9 mouse cellular contexts compared by ENCODE assay signal in the genomic region with DNA sequence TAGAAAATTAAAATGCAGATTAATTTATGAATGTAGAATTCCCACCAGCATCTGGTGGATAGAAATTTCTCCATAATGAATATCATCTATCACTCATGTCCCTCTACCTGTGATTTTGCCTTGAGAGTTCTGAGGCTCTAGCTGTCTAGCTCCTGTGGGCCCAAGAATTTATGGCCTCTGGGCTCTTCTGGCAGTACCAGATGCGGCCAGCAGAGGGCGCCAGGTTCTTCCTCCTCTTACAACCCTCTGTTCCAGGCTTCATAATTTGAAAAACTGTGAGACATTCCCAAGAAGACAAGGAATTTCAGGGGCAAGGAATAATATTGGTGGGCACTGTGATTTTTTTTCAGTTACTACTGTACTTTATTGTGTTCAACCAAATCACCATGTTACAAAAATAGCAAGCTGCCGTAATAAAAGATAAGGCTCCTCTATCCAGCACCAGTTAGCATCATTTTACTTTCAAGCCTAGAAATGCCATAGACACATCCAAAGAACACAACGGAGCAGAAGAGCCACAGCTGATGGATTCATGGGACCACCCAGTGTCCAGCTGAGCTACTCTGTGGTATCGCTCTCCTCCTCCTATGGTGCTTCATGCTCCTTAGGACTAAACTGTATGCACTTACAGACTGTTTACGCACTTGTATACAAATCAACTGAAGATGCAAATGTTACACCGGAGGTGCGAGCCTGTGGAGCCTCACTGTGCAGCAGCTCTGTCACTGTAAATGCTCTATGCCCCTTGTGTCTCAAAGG. TPM values are rescaled to one million over a fixed set of nuclear protein-coding genes. Genes with fewer than 3 reads are reported as not detected.
DNase-seq lines count a peak whose midpoint lies in the region; ATAC-seq and TF ChIP-seq lines count a peak whose summit lies in the region.
"Not testable (repeated sequence)": the region's sequence is repeated elsewhere in the genome, so short reads cannot be mapped to it uniquely, and the experiment has no call there.
"Had no signal": no experiment of that assay in that cellular context is flagged by ENCODE, and none has a peak within 500 bp of the region (broad histone marks: within the 10 kb centered on the region; RNA-seq: fewer than 3 reads in every experiment).

No protein-coding gene starts in this region.

- not testable (repeated sequence) for H3K27ac ChIP-seq in forebrain, embryonic 11.5 days (ENCODE audit: low read depth, low read length); heart, embryonic 11.5 days (ENCODE audit: low read depth, low read length); kidney, postnatal 0 days; liver, adult 2 months (replicated peaks; ENCODE audit: insufficient read depth, low read depth, low read length); neural tube, embryonic 12.5 days; testis, adult 2 months (ENCODE audit: control insufficient read depth, insufficient read depth, low read depth, low read length)

- whole genome bisulfite sequencing in forebrain, embryonic 11.5 days, result 63% methylated on average over 8 of the region's 8 CpGs
- WGBS in heart, embryonic 11.5 days (ENCODE audit: insufficient replicate concordance), result 50% methylated on average over 8 of the region's 8 CpGs
- WGBS in kidney, postnatal 0 days, result 56% methylated on average over 8 of the region's 8 CpGs
- 47% methylated on average over 8 of the region's 8 CpGs for WGBS in liver, adult 2 months
- WGBS in neural tube, embryonic 12.5 days, result 61% methylated on average over 8 of the region's 8 CpGs

- peak; percentile 77 for ATAC-seq in forebrain, embryonic 11.5 days (replicated peaks; ENCODE audit: low FRiP score)
- ATAC-seq in heart, embryonic 11.5 days (replicated peaks; ENCODE audit: insufficient number of reproducible peaks, low FRiP score, low TSS enrichment), result peak; percentile 31; the same call in 1 of the 2 replicates
- 0 out of 2 replicates have a peak, but pooled peaks have one; percentile 21 for ATAC-seq in kidney, postnatal 0 days (replicated peaks; ENCODE audit: low FRiP score, low read depth)
- ATAC-seq in neural tube, embryonic 12.5 days (ENCODE audit: low FRiP score, low read depth), result peak; percentile 52; the same call in 1 of the 2 replicates

- H3K4me2 ChIP-seq in forebrain, embryonic 11.5 days (ENCODE audit: low read depth, low read length, severe bottlenecking); heart, embryonic 11.5 days; kidney, postnatal 0 days (ENCODE audit: low read length); neural tube, embryonic 12.5 days (replicated peaks): not testable (repeated sequence)

- H3K4me3 ChIP-seq in E14TG2a.4 (replicated peaks; ENCODE audit: low read length); forebrain, embryonic 11.5 days (ENCODE audit: low read depth, low read length); heart, embryonic 11.5 days (ENCODE audit: low read depth, low read length); kidney, postnatal 0 days (replicated peaks; ENCODE audit: low read depth, low read length); liver, adult 2 months (ENCODE audit: insufficient read depth, low read depth, low read length); neural tube, embryonic 12.5 days: not testable (repeated sequence)
- H3K4me3 ChIP-seq in testis, adult 2 months (ENCODE audit: control insufficient read depth, low read depth, low read length), result peak overlapping the region; percentile 80; the same call in 1 of the 2 replicates

- peaks cover 28% of the 10 kb centered on the region for H3K27me3 ChIP-seq in E14TG2a.4 (ENCODE audit: insufficient read depth, low read length)
- H3K27me3 ChIP-seq in forebrain, embryonic 11.5 days (ENCODE audit: control insufficient read depth, insufficient read depth, low read length); heart, embryonic 11.5 days (ENCODE audit: control insufficient read depth, insufficient read depth, low read length); kidney, postnatal 0 days (ENCODE audit: insufficient read depth, low read length); liver, adult 2 months (ENCODE audit: control insufficient read depth, insufficient read depth, low read length); neural tube, embryonic 12.5 days (replicated peaks); testis, adult 2 months (ENCODE audit: control insufficient read depth, insufficient read depth, low read length): not testable (repeated sequence)

- H3K9me3 ChIP-seq in E14TG2a.4 (ENCODE audit: low read length); forebrain, embryonic 11.5 days (ENCODE audit: control insufficient read depth, low read length); heart, embryonic 11.5 days (replicated peaks; ENCODE audit: control insufficient read depth, low read length); kidney, postnatal 0 days (replicated peaks; ENCODE audit: low read length); neural tube, embryonic 12.5 days: not testable (repeated sequence)

- H3K36me3 ChIP-seq in E14TG2a.4 (ENCODE audit: insufficient read depth, low read length); forebrain, embryonic 11.5 days (ENCODE audit: control insufficient read depth, insufficient read depth, low read length); heart, embryonic 11.5 days (ENCODE audit: control insufficient read depth, insufficient read depth, low read length); kidney, postnatal 0 days (ENCODE audit: insufficient read depth, low read length); liver, adult 2 months (ENCODE audit: control insufficient read depth, insufficient read depth, low read length); neural tube, embryonic 12.5 days; testis, adult 2 months (ENCODE audit: control insufficient read depth, insufficient read depth, low read length): not testable (repeated sequence)

- peak; percentile 40 for DNase-seq in c-Kit-positive CD71-positive TER-119-negative erythroid progenitor cells, embryonic 14.5 days (ENCODE audit: low read depth)
- peak; percentile 83 for DNase-seq in forebrain, embryonic 11.5 days (ENCODE audit: low spot score)
- DNase-seq in kidney, postnatal 0 days (ENCODE audit: low spot score), result peak; percentile 71
- DNase-seq in liver, adult 2 months (ENCODE audit: extremely low read depth, low read depth, low spot score), result peak; percentile 24

- TF ChIP-seq CTCF in E14TG2a.4 (conservative IDR thresholded peaks at IDR 0.05; ENCODE audit: low read length), result peak; percentile 98
- TF ChIP-seq CTCF in kidney, postnatal 0 days (IDR thresholded peaks at IDR 0.05; ENCODE audit: low read depth), result peak; percentile 94
- peak; percentile 89 for TF ChIP-seq CTCF in liver, adult 2 months (IDR thresholded peaks at IDR 0.05; ENCODE audit: low read depth, low read length)
- TF ChIP-seq CTCF in testis, adult 2 months (IDR thresholded peaks at IDR 0.05; ENCODE audit: control insufficient read depth, insufficient read depth, insufficient replicate concordance, low read depth, low read length), result peak; percentile 91

- not testable (repeated sequence) for H3K9ac ChIP-seq in forebrain, embryonic 11.5 days (ENCODE audit: low read length); heart, embryonic 11.5 days (ENCODE audit: low read depth, low read length); kidney, postnatal 0 days (ENCODE audit: low read depth, low read length); liver, adult 2 months (ENCODE audit: low read depth, low read length); neural tube, embryonic 12.5 days

- not testable (repeated sequence) for TF ChIP-seq POLR2A in liver, adult 2 months (IDR thresholded peaks at IDR 0.05; ENCODE audit: extremely low read depth, insufficient read depth, low read length); testis, adult 2 months (IDR thresholded peaks at IDR 0.05; ENCODE audit: control insufficient read depth, low read depth, low read length)

- H3K4me1 ChIP-seq in E14TG2a.4 (replicated peaks; ENCODE audit: low read depth, low read length), result peaks cover 13% of the 10 kb centered on the region
- not testable (repeated sequence) for H3K4me1 ChIP-seq in forebrain, embryonic 11.5 days (replicated peaks; ENCODE audit: control insufficient read depth, insufficient read depth, low read length); heart, embryonic 11.5 days (ENCODE audit: control insufficient read depth, insufficient read depth, low read length); kidney, postnatal 0 days (replicated peaks; ENCODE audit: insufficient read depth, low read length); liver, adult 2 months (ENCODE audit: control insufficient read depth, insufficient read depth, low read length); neural tube, embryonic 12.5 days; testis, adult 2 months (ENCODE audit: control insufficient read depth, insufficient read depth, low read length)

- not testable (repeated sequence) for H3K79me2 ChIP-seq in liver, adult 2 months (ENCODE audit: control insufficient read depth, insufficient read depth, low read length)

RNA-seq across cellular contexts. Expression of a gene that starts 7.7 kb away (rescaled TPM):
- 0.15 TPM in 1 of 2 replicates, not detected in the other for polyA plus RNA-seq in forebrain, embryonic 11.5 days (2014; fragmentation: Nextera tagmentation; extraction: Ambion mirVana)
- polyA plus RNA-seq in heart, embryonic 11.5 days (2014; fragmentation: Nextera tagmentation; extraction: Ambion mirVana), result not detected in 2 replicates
- 0.05 TPM in 1 of 2 replicates, not detected in the other for polyA plus RNA-seq in kidney, postnatal 0 days (2015; fragmentation: Nextera tagmentation; extraction: Ambion mirVana)
- total RNA-seq in liver, adult 2 months (2014; rRNA removed), result not detected in 2 replicates
- 0.04 TPM in 2 replicates for polyA plus RNA-seq in liver, adult 2 months (2012; rRNA removed)
- 0.08 and 0.15 TPM in 2 replicates for polyA plus RNA-seq in neural tube, embryonic 12.5 days (2016; fragmentation: Nextera tagmentation; extraction: Ambion mirVana)
- 7.9 and 8.3 TPM in 2 replicates for polyA plus RNA-seq in testis, adult 2 months (2012; rRNA removed)

RNA-seq across cellular contexts. Expression of a gene that starts 12.2 kb away (rescaled TPM):
- 45.0 and 47.4 TPM in 2 replicates for polyA plus RNA-seq in forebrain, embryonic 11.5 days (2014; fragmentation: Nextera tagmentation; extraction: Ambion mirVana)
- polyA plus RNA-seq in heart, embryonic 11.5 days (2014; fragmentation: Nextera tagmentation; extraction: Ambion mirVana), result 29.7 and 30.6 TPM in 2 replicates
- 28.0 and 33.2 TPM in 2 replicates for polyA plus RNA-seq in kidney, postnatal 0 days (2015; fragmentation: Nextera tagmentation; extraction: Ambion mirVana)
- 4.5 and 7.7 TPM in 2 replicates for total RNA-seq in liver, adult 2 months (2014; rRNA removed)
- 16.3 and 26.8 TPM in 2 replicates for polyA plus RNA-seq in liver, adult 2 months (2012; rRNA removed)
- polyA plus RNA-seq in neural tube, embryonic 12.5 days (2016; fragmentation: Nextera tagmentation; extraction: Ambion mirVana), result 40.6 and 41.7 TPM in 2 replicates
- 73.7 and 76.9 TPM in 2 replicates for polyA plus RNA-seq in testis, adult 2 months (2012; rRNA removed)

RNA-seq across cellular contexts. Expression of a gene that starts 13.5 kb away (rescaled TPM):
- 0.13 and 0.51 TPM in 2 replicates for polyA plus RNA-seq in forebrain, embryonic 11.5 days (2014; fragmentation: Nextera tagmentation; extraction: Ambion mirVana)
- 0.16 TPM in 1 of 2 replicates, not detected in the other for polyA plus RNA-seq in heart, embryonic 11.5 days (2014; fragmentation: Nextera tagmentation; extraction: Ambion mirVana)
- 0.59 and 0.62 TPM in 2 replicates for polyA plus RNA-seq in kidney, postnatal 0 days (2015; fragmentation: Nextera tagmentation; extraction: Ambion mirVana)
- not detected in 2 replicates for total RNA-seq in liver, adult 2 months (2014; rRNA removed)
- not detected in 2 replicates for polyA plus RNA-seq in liver, adult 2 months (2012; rRNA removed)
- polyA plus RNA-seq in neural tube, embryonic 12.5 days (2016; fragmentation: Nextera tagmentation; extraction: Ambion mirVana), result 0.22 and 0.68 TPM in 2 replicates
- 0.07 and 0.12 TPM in 2 replicates for polyA plus RNA-seq in testis, adult 2 months (2012; rRNA removed)

RNA-seq across cellular contexts. Expression of a gene that starts 37.2 kb away (rescaled TPM):
- polyA plus RNA-seq in forebrain, embryonic 11.5 days (2014; fragmentation: Nextera tagmentation; extraction: Ambion mirVana), result not detected in 2 replicates
- polyA plus RNA-seq in heart, embryonic 11.5 days (2014; fragmentation: Nextera tagmentation; extraction: Ambion mirVana), result not detected in 2 replicates
- polyA plus RNA-seq in kidney, postnatal 0 days (2015; fragmentation: Nextera tagmentation; extraction: Ambion mirVana), result not detected in 2 replicates
- not detected in 2 replicates for total RNA-seq in liver, adult 2 months (2014; rRNA removed)
- polyA plus RNA-seq in liver, adult 2 months (2012; rRNA removed), result 0.07 TPM in 1 of 2 replicates, not detected in the other
- not detected in 2 replicates for polyA plus RNA-seq in neural tube, embryonic 12.5 days (2016; fragmentation: Nextera tagmentation; extraction: Ambion mirVana)
- 188 and 217 TPM in 2 replicates for polyA plus RNA-seq in testis, adult 2 months (2012; rRNA removed)
- polyA plus RNA-seq: midbrain, embryonic 16.5 days had no signal

RNA-seq across cellular contexts. Expression of a gene that starts 44.0 kb away (rescaled TPM):
- not detected in 2 replicates for polyA plus RNA-seq in forebrain, embryonic 11.5 days (2014; fragmentation: Nextera tagmentation; extraction: Ambion mirVana)
- polyA plus RNA-seq in heart, embryonic 11.5 days (2014; fragmentation: Nextera tagmentation; extraction: Ambion mirVana), result not detected in 2 replicates
- polyA plus RNA-seq in kidney, postnatal 0 days (2015; fragmentation: Nextera tagmentation; extraction: Ambion mirVana), result not detected in 2 replicates
- total RNA-seq in liver, adult 2 months (2014; rRNA removed), result not detected in 2 replicates
- polyA plus RNA-seq in liver, adult 2 months (2012; rRNA removed), result not detected in 2 replicates
- not detected in 2 replicates for polyA plus RNA-seq in neural tube, embryonic 12.5 days (2016; fragmentation: Nextera tagmentation; extraction: Ambion mirVana)
- polyA plus RNA-seq in testis, adult 2 months (2012; rRNA removed), result not detected in 2 replicates
- polyA plus RNA-seq: midbrain, embryonic 16.5 days had no signal

Comparison
In these comparisons a context has a peak if more than half of its experiments do, and no peak if none do; other contexts are left out.
1. DNase-seq: peak in every context shown above with its lines; median percentile 83 in forebrain, embryonic 11.5 days; 71 in kidney, postnatal 0 days; 40 in c-Kit-positive CD71-positive TER-119-negative erythroid progenitor cells, embryonic 14.5 days; 24 in liver, adult 2 months.
2. ATAC-seq: peak in every context shown above with its lines; median percentile 77 in forebrain, embryonic 11.5 days; 52 in neural tube, embryonic 12.5 days; 31 in heart, embryonic 11.5 days; 21 in kidney, postnatal 0 days.